Mouse (Mus musculus): Measurements from ENCODE around the gene BC048562. TPM values are rescaled to one million over a fixed set of nuclear protein-coding genes. Genes with fewer than 3 reads are reported as not detected.

BC048562 gene
- polyA plus RNA-seq, 1 experiment from 2014 or later = not detected

- Histone ChIP-seq H3K27ac (peak overlapping the region; percentile 87), H3K36me3 (peaks cover 13% of the 10 kb centered on the region), H3K4me3 (peak overlapping the region; percentile 65), H3K9me3 (no peaks in the 10 kb centered on the region), H3K27me3 (ENCODE audit: insufficient read depth, poor library complexity, severe bottlenecking) (peaks cover 12% of the 10 kb centered on the region), H3K4me1 (replicated peaks) (peaks cover 53% of the 10 kb centered on the region)
- 55% methylated on average over 6 of the region's 6 CpGs for WGBS
- DNase-seq (ENCODE audit: low spot score) = no peak
Measured at GRCm38 (mm10) chr9:108452911-108453310, 16.6 kb downstream of the BC048562 start.

GRCm38 (mm10) chr9:108453458-108453857 is 17.2 kb downstream of the BC048562 start:
- DNase-seq (ENCODE audit: low spot score) = no peak
- peaks cover 7% of the 10 kb centered on the region for H3K36me3 ChIP-seq
- WGBS = 89% methylated on average over 4 of the region's 4 CpGs
- no peak overlapping the region for H3K27ac ChIP-seq
- peaks cover 12% of the 10 kb centered on the region for H3K27me3 ChIP-seq (ENCODE audit: insufficient read depth, poor library complexity, severe bottlenecking)
- H3K4me1 ChIP-seq (replicated peaks) = peaks cover 48% of the 10 kb centered on the region
- H3K9me3 ChIP-seq = no peaks in the 10 kb centered on the region
- H3K4me3 ChIP-seq = no peak overlapping the region

- no peaks in the 10 kb centered on the region for H3K9me3 ChIP-seq
- WGBS = 83% methylated on average over 6 of the region's 6 CpGs
Measured at GRCm38 (mm10) chr9:108454429-108454828, 18.1 kb downstream of the BC048562 start.

GRCm38 (mm10) chr9:108455747-108456571 is 19.7 kb downstream of the BC048562 start:
- Histone ChIP-seq H3K36me3 (no peaks in the 10 kb centered on the region), H3K4me3 (no peak overlapping the region), H3K9me3 (no peaks in the 10 kb centered on the region), H3K27me3 (ENCODE audit: insufficient read depth, poor library complexity, severe bottlenecking) (peaks cover 17% of the 10 kb centered on the region), H3K4me1 (replicated peaks) (peaks cover 30% of the 10 kb centered on the region), H3K27ac (no peak overlapping the region)
- DNase-seq (ENCODE audit: low spot score) = no peak
- 76% methylated on average over 12 of the region's 12 CpGs for WGBS

More at GRCm38 (mm10) chr9:108454429-108454828, 18.1 kb downstream of the BC048562 start:
- Histone ChIP-seq H3K27ac (no peak overlapping the region), H3K36me3 (no peaks in the 10 kb centered on the region), H3K4me1 (replicated peaks) (peaks cover 39% of the 10 kb centered on the region), H3K27me3 (ENCODE audit: insufficient read depth, poor library complexity, severe bottlenecking) (peaks cover 19% of the 10 kb centered on the region), H3K4me3 (no peak overlapping the region)
- DNase-seq (ENCODE audit: low spot score) = no peak

- Histone ChIP-seq H3K27me3 (ENCODE audit: insufficient read depth, poor library complexity, severe bottlenecking) (peaks cover 7% of the 10 kb centered on the region; the same call in 1 of the 2 replicates), H3K36me3 (0 out of 2 replicates have a peak, but pooled peaks cover under 1% of the 10 kb centered on the region), H3K9me3 (no peaks in the 10 kb centered on the region), H3K4me1 (replicated peaks) (peaks cover 30% of the 10 kb centered on the region), H3K27ac (no peak overlapping the region), H3K4me3 (no peak overlapping the region)
- no peak for DNase-seq (ENCODE audit: low spot score)
- WGBS = 87% methylated on average over 10 of the region's 10 CpGs
Measured at GRCm38 (mm10) chr9:108456953-108457352, 20.7 kb downstream of the BC048562 start.

GRCm38 (mm10) chr9:108459939-108460318 is 23.6 kb downstream of the BC048562 start:
- Histone ChIP-seq H3K4me3 (peak overlapping the region; percentile 98), H3K9me3 (no peaks in the 10 kb centered on the region), H3K36me3 (peaks cover 31% of the 10 kb centered on the region), H3K27ac (peak overlapping the region; percentile 96), H3K4me1 (replicated peaks) (peaks cover 21% of the 10 kb centered on the region), H3K27me3 (ENCODE audit: insufficient read depth, poor library complexity, severe bottlenecking) (peaks cover 6% of the 10 kb centered on the region; the same call in 1 of the 2 replicates)
- WGBS = 90% methylated on average over 1 of the region's 1 CpGs
- no peak for DNase-seq (ENCODE audit: low spot score)

- WGBS = 1% methylated on average over 52 of the region's 52 CpGs
- peak within 1 kb of the TSS; percentile 98 for H3K4me3 ChIP-seq
- peaks cover 37% of the 10 kb centered on the region for H3K36me3 ChIP-seq
- DNase-seq (ENCODE audit: low spot score) = peak; percentile 87
- H3K9me3 ChIP-seq = no peaks in the 10 kb centered on the region
- peak within 1 kb of the TSS; percentile 96 for H3K27ac ChIP-seq
- peaks cover 6% of the 10 kb centered on the region; the same call in 1 of the 2 replicates for H3K27me3 ChIP-seq (ENCODE audit: insufficient read depth, poor library complexity, severe bottlenecking)
- peaks cover 21% of the 10 kb centered on the region for H3K4me1 ChIP-seq (replicated peaks)
Measured at GRCm38 (mm10) chr9:108460319-108461178, 24.3 kb downstream of the BC048562 start, which contains the start of gene Ccdc71. Ccdc71 (plus strand) TSS chr9:108460527.

- WGBS = 24% methylated on average over 11 of the region's 11 CpGs
- no peak for DNase-seq (ENCODE audit: low spot score)
- peak within 1 kb of the TSS; percentile 96 for H3K27ac ChIP-seq
Measured at GRCm38 (mm10) chr9:108461181-108461631, 24.9 kb downstream of the BC048562 start, which contains the start of gene Klhdc8b. Klhdc8b (minus strand) TSS chr9:108461581.

GRCm38 (mm10) chr9:108461675-108462074 is 25.4 kb downstream of the BC048562 start:
- Histone ChIP-seq H3K9me3 (no peaks in the 10 kb centered on the region), H3K36me3 (peaks cover 48% of the 10 kb centered on the region), H3K27ac (peak overlapping the region; percentile 96), H3K4me3 (peak overlapping the region; percentile 98), H3K27me3 (ENCODE audit: insufficient read depth, poor library complexity, severe bottlenecking) (peaks cover 6% of the 10 kb centered on the region; the same call in 1 of the 2 replicates), H3K4me1 (replicated peaks) (peaks cover 21% of the 10 kb centered on the region)
- WGBS = 90% methylated on average over 5 of the region's 5 CpGs
- no peak for DNase-seq (ENCODE audit: low spot score)

More at GRCm38 (mm10) chr9:108461181-108461631, 24.9 kb downstream of the BC048562 start, which contains the start of gene Klhdc8b:
- Histone ChIP-seq H3K27me3 (ENCODE audit: insufficient read depth, poor library complexity, severe bottlenecking) (peaks cover 6% of the 10 kb centered on the region; the same call in 1 of the 2 replicates), H3K9me3 (no peaks in the 10 kb centered on the region), H3K36me3 (peaks cover 43% of the 10 kb centered on the region), H3K4me1 (replicated peaks) (peaks cover 21% of the 10 kb centered on the region), H3K4me3 (peak within 1 kb of the TSS; percentile 98)

- Histone ChIP-seq H3K27me3 (ENCODE audit: insufficient read depth, poor library complexity, severe bottlenecking) (peaks cover 6% of the 10 kb centered on the region; the same call in 1 of the 2 replicates), H3K4me1 (replicated peaks) (peaks cover 21% of the 10 kb centered on the region), H3K36me3 (peaks cover 53% of the 10 kb centered on the region), H3K4me3 (no peak overlapping the region), H3K9me3 (no peaks in the 10 kb centered on the region), H3K27ac (no peak overlapping the region)
- DNase-seq (ENCODE audit: low spot score) = no peak
- WGBS = 93% methylated on average over 10 of the region's 10 CpGs
Measured at GRCm38 (mm10) chr9:108462192-108462591, 25.9 kb downstream of the BC048562 start.

GRCm38 (mm10) chr9:108463713-108464112 is 27.4 kb downstream of the BC048562 start:
- no peak overlapping the region for H3K27ac ChIP-seq
- 93% methylated on average over 9 of the region's 9 CpGs for WGBS
- H3K4me1 ChIP-seq (replicated peaks) = peaks cover 21% of the 10 kb centered on the region
- H3K27me3 ChIP-seq (ENCODE audit: insufficient read depth, poor library complexity, severe bottlenecking) = peaks cover 6% of the 10 kb centered on the region; the same call in 1 of the 2 replicates
- no peak for DNase-seq (ENCODE audit: low spot score)
- H3K36me3 ChIP-seq = peaks cover 58% of the 10 kb centered on the region
- no peak overlapping the region for H3K4me3 ChIP-seq
- H3K9me3 ChIP-seq = no peaks in the 10 kb centered on the region

- H3K4me3 ChIP-seq = no peak overlapping the region
- no peak overlapping the region for H3K27ac ChIP-seq
- no peaks in the 10 kb centered on the region for H3K27me3 ChIP-seq (ENCODE audit: insufficient read depth, poor library complexity, severe bottlenecking)
- H3K9me3 ChIP-seq = no peaks in the 10 kb centered on the region
- no peak for DNase-seq (ENCODE audit: low spot score)
- peaks cover 12% of the 10 kb centered on the region for H3K4me1 ChIP-seq (replicated peaks)
- H3K36me3 ChIP-seq = peaks cover 58% of the 10 kb centered on the region
- WGBS = 90% methylated on average over 2 of the region's 2 CpGs
Measured at GRCm38 (mm10) chr9:108466219-108466618, 29.9 kb downstream of the BC048562 start.
